Comparison of ENCODE assay signal across 21 mouse cellular contexts in genomic region chr7:101295438-101295837, GRCm38 (mm10).
"Had no signal": no experiment of that assay in that cellular context is flagged by ENCODE, and none has a peak within 500 bp of the region (broad histone marks: within the 10 kb centered on the region; RNA-seq: fewer than 3 reads in every experiment).

No protein-coding gene starts in this region.

- H3K9ac ChIP-seq: hindbrain, embryonic 12.5 days; intestine, embryonic 15.5 days; limb, embryonic 15.5 days; liver, embryonic 12.5 days; liver, embryonic 14.5 days had no signal

- H3K27ac ChIP-seq: heart, adult 2 months; hindbrain, embryonic 10.5 days; hindbrain, embryonic 12.5 days; hindbrain, embryonic 14.5 days; intestine, embryonic 15.5 days; limb, embryonic 13.5 days; limb, embryonic 15.5 days; liver, embryonic 12.5 days; liver, embryonic 14.5 days had no signal

- H3K4me3 ChIP-seq: heart, adult 2 months; intestine, embryonic 15.5 days; limb, embryonic 15.5 days; liver, embryonic 12.5 days had no signal

- H3K4me2 ChIP-seq: liver, embryonic 12.5 days had no signal

- H3K27me3 ChIP-seq: intestine, embryonic 15.5 days had no signal

- DNase-seq: gastrocnemius, postnatal 14 days; gastrocnemius, postnatal 36 days; heart, adult 2 months; heart, postnatal 10 days; heart, postnatal 4 days; kidney, adult 18-20 months; kidney, adult 8-10 months; kidney, postnatal 10 days; layer of hippocampus, adult 9-11 months; layer of hippocampus, postnatal 36 days; left cerebral cortex, postnatal 4 days had no signal

- H3K9me3 ChIP-seq: hindbrain, embryonic 10.5 days; hindbrain, embryonic 12.5 days; intestine, embryonic 15.5 days; limb, embryonic 13.5 days; limb, embryonic 15.5 days; liver, embryonic 12.5 days had no signal

- ATAC-seq: inflammation-experienced regulatory T-cells, adult 6 months; intestine, postnatal 0 days; liver, embryonic 12.5 days had no signal
